8 mouse cellular contexts compared by ENCODE assay signal in genomic region chr14:13770686-13771085, GRCm38 (mm10).
DNase-seq lines count a peak whose midpoint lies in the region; ATAC-seq and TF ChIP-seq lines count a peak whose summit lies in the region.

No protein-coding gene starts in this region.

- H3K9me3 ChIP-seq in forebrain, embryonic 11.5 days (ENCODE audit: control insufficient read depth, low read length): no peaks in the 10 kb centered on the region
- H3K9me3 ChIP-seq in heart, embryonic 12.5 days (replicated peaks): no peaks in the 10 kb centered on the region

- H3K4me2 ChIP-seq in forebrain, embryonic 11.5 days (ENCODE audit: low read depth, low read length, severe bottlenecking): no peak overlapping the region
- H3K4me2 ChIP-seq in heart, embryonic 12.5 days: no peak overlapping the region

- peak; percentile 25 for DNase-seq in layer of hippocampus, adult 9-11 months
- DNase-seq in layer of hippocampus, postnatal 25 days (ENCODE audit: extremely low spot score in 1 of 2, low spot score in 1 of 2): no peak
- peak; percentile 50 for DNase-seq in forebrain, embryonic 11.5 days (ENCODE audit: low spot score)
- DNase-seq in left cerebral cortex, postnatal 25 days (ENCODE audit: low spot score in 2 of 2): peak; percentile 15 to 30
- peak; percentile 37 for DNase-seq in retina, embryonic 14.5 days (ENCODE audit: low spot score)
- no peak for DNase-seq in thymus, adult 2 months
- no peak for DNase-seq in kidney, adult 18-20 months

- WGBS in forebrain, embryonic 11.5 days: 20% methylated on average over 1 of the region's 1 CpGs
- WGBS in heart, embryonic 12.5 days: 5% methylated on average over 1 of the region's 1 CpGs
- WGBS in thymus, adult 2 months: 36% methylated on average over 1 of the region's 1 CpGs

- intact Hi-C loops in left cerebral cortex, postnatal 25 days (cut with DNase I): no loop called here

- no peak overlapping the region for H3K9ac ChIP-seq in forebrain, embryonic 11.5 days (ENCODE audit: low read length)
- no peak overlapping the region for H3K9ac ChIP-seq in heart, embryonic 12.5 days

- peaks cover 3% of the 10 kb centered on the region; the same call in 1 of the 2 replicates for H3K4me1 ChIP-seq in forebrain, embryonic 11.5 days (replicated peaks; ENCODE audit: control insufficient read depth, insufficient read depth, low read length)
- no peaks in the 10 kb centered on the region for H3K4me1 ChIP-seq in heart, embryonic 12.5 days (replicated peaks)
- H3K4me1 ChIP-seq in thymus, adult 2 months (replicated peaks; ENCODE audit: control insufficient read depth, insufficient read depth, low read length): no peaks in the 10 kb centered on the region

- H3K36me3 ChIP-seq in forebrain, embryonic 11.5 days (ENCODE audit: control insufficient read depth, insufficient read depth, low read length): no peaks in the 10 kb centered on the region
- H3K36me3 ChIP-seq in heart, embryonic 12.5 days: no peaks in the 10 kb centered on the region
- no peaks in the 10 kb centered on the region for H3K36me3 ChIP-seq in thymus, adult 2 months (ENCODE audit: control insufficient read depth, insufficient read depth, low read length)

- H3K27ac ChIP-seq in forebrain, embryonic 11.5 days (ENCODE audit: low read depth, low read length): peak overlapping the region; percentile 53
- H3K27ac ChIP-seq in heart, embryonic 12.5 days (ENCODE audit: poor library complexity, severe bottlenecking): no peak overlapping the region
- H3K27ac ChIP-seq in thymus, adult 2 months (ENCODE audit: control insufficient read depth, insufficient read depth, low read length): no peak overlapping the region

- ATAC-seq in forebrain, embryonic 11.5 days (replicated peaks; ENCODE audit: low FRiP score): peak; percentile 92
- ATAC-seq in heart, embryonic 12.5 days (ENCODE audit: insufficient number of reproducible peaks, low FRiP score): no peak

- H3K4me3 ChIP-seq in forebrain, embryonic 11.5 days (ENCODE audit: low read depth, low read length): no peak overlapping the region
- H3K4me3 ChIP-seq in heart, embryonic 12.5 days: no peak overlapping the region
- H3K4me3 ChIP-seq in thymus, adult 2 months (ENCODE audit: control insufficient read depth, insufficient read depth, low read length): no peak overlapping the region

- no peaks in the 10 kb centered on the region for H3K27me3 ChIP-seq in forebrain, embryonic 11.5 days (ENCODE audit: control insufficient read depth, insufficient read depth, low read length)
- no peaks in the 10 kb centered on the region for H3K27me3 ChIP-seq in heart, embryonic 12.5 days (replicated peaks)
- H3K27me3 ChIP-seq in thymus, adult 2 months (ENCODE audit: control insufficient read depth, insufficient read depth, low read length): no peaks in the 10 kb centered on the region

- no peak for TF ChIP-seq CTCF in thymus, adult 2 months (IDR thresholded peaks at IDR 0.05; ENCODE audit: borderline replicate concordance, control insufficient read depth, extremely low read depth, insufficient read depth, low read length, poor library complexity)

- no peak for TF ChIP-seq POLR2A in thymus, adult 2 months (IDR thresholded peaks at IDR 0.05; ENCODE audit: control insufficient read depth, extremely low read depth, insufficient read depth, low read length, poor library complexity)

Comparison
In these comparisons a context has a peak if more than half of its experiments do, and no peak if none do; other contexts are left out.
1. DNase-seq: peak in layer of hippocampus, adult 9-11 months (single experiment), forebrain, embryonic 11.5 days (single experiment), left cerebral cortex, postnatal 25 days (2 of 2) and retina, embryonic 14.5 days (single experiment); none in layer of hippocampus, postnatal 25 days (0 of 2), thymus, adult 2 months (single experiment) and kidney, adult 18-20 months (single experiment).